Mouse (Mus musculus) embryonic facial prominence, embryonic 11.5 days (tissue): Measurements from ENCODE around the gene Prkag1. TPM values are rescaled to one million over a fixed set of nuclear protein-coding genes. Genes with fewer than 3 reads are reported as not detected.

Source experiments
- ATAC-seq: fragments of 200-750 bp; cut with Nextera tagmentation; replicated peaks from 2 replicates; pipeline ENCODE4 v1.8.0; 2017; ENCODE audit warnings: low read depth; ENCODE audit not compliant: insufficient number of reproducible peaks, low FRiP score, low TSS enrichment
- DNase-seq: peaks from one replicate; pipeline ENCODE4 v3.0.0-alpha.2; 2015; ENCODE audit warnings: low spot score
- H3K27ac ChIP-seq: fragments of 300-500 bp; sonication (generic); replicated peaks from 2 replicates; pipeline ENCODE4 v1.5.1; 2014; ENCODE audit warnings: mild to moderate bottlenecking, low read depth, low read length, control low read depth
- H3K27me3 ChIP-seq: fragments of 300-500 bp; sonication (generic); 2 replicates; pipeline ENCODE4 v1.6.1; 2014; ENCODE audit warnings: mild to moderate bottlenecking, low read length, moderate library complexity, mixed read lengths; ENCODE audit not compliant: control insufficient read depth, insufficient read depth
- H3K36me3 ChIP-seq: fragments of 300-500 bp; sonication (generic); replicated peaks from 2 replicates; pipeline ENCODE4 v1.6.1; 2014; ENCODE audit warnings: low read depth, mild to moderate bottlenecking, low read length, moderate library complexity, mixed read lengths; ENCODE audit not compliant: control insufficient read depth, insufficient read depth
- H3K4me1 ChIP-seq: fragments of 300-500 bp; sonication (generic); 2 replicates; pipeline ENCODE4 v1.6.1; 2014; ENCODE audit warnings: low read length, mixed read lengths; ENCODE audit not compliant: control insufficient read depth, insufficient read depth
- H3K4me2 ChIP-seq: fragments of 300-500 bp; sonication (generic); 2 replicates; pipeline ENCODE4 v1.6.1; 2014; ENCODE audit warnings: low read depth, mild to moderate bottlenecking, control low read depth, low read length, moderate library complexity
- H3K4me3 ChIP-seq: fragments of 300-500 bp; sonication (generic); 2 replicates; pipeline ENCODE4 v1.5.1; 2014; ENCODE audit warnings: low read depth, low read length, control low read depth
- H3K9ac ChIP-seq: fragments of 300-500 bp; sonication (generic); replicated peaks from 2 replicates; pipeline ENCODE4 v1.6.1; 2014; ENCODE audit warnings: mild to moderate bottlenecking, control low read depth, low read length
- H3K9me3 ChIP-seq: fragments of 300-500 bp; sonication (generic); replicated peaks from 2 replicates; pipeline ENCODE4 v1.6.1; 2016; ENCODE audit warnings: mild to moderate bottlenecking, low read length, inconsistent platforms, mixed read lengths; ENCODE audit not compliant: control insufficient read depth
- WGBS: fragments of 180-500 bp; shearing (Covaris S2); extraction: QIAGEN DNeasy Blood & Tissue Kit; methylation state at CpG from one replicate; pipeline ENCODE4 v1.1.7; 2014; 5-methylcytosine and 5-hydroxymethylcytosine counted together
- polyA plus RNA-seq: library from polyadenylated mRNA; unstranded; fragments of >200 nt; fragmentation: Nextera tagmentation; extraction: Ambion mirVana; gene quantifications from 2 replicates; pipeline ENCODE4 v1.2.1, GENCODE M21; 2014

Prkag1 gene
- polyA plus RNA-seq, 1 experiment from 2014 or later = 69.8 TPM

DNA sequence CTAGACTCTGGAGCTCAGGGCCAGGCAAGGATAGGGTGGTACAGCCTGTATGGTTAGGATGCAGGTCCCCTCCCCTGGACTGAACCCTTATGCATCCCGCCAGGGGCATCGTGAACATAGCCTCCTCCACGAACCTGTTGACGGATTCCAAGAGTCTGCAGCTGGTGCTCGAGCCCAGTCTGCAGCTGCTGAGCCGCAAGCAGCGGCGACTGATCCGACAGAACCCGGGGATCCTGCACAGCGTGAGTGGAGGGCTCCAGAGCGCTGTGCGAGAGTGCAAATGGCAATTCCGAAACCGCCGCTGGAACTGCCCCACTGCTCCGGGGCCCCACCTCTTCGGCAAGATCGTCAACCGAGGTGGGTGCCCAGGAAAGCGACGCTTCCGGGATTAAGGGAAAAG, 40.6 kb downstream of the Prkag1 start:
- DNase-seq (peak; percentile 2), ATAC-seq (no peak)
- Histone ChIP-seq H3K4me2 (peak overlapping the region; percentile 10), H3K9ac (no peak overlapping the region), H3K27ac (no peak overlapping the region), H3K36me3 (no peaks in the 10 kb centered on the region), H3K4me1 (no peaks in the 10 kb centered on the region; the same call in 1 of the 2 replicates), H3K27me3 (peaks cover 81% of the 10 kb centered on the region), H3K4me3 (no peak overlapping the region), H3K9me3 (no peaks in the 10 kb centered on the region; the same call in 1 of the 2 replicates)
- WGBS = under 1% methylated on average over 23 of the region's 23 CpGs

DNA sequence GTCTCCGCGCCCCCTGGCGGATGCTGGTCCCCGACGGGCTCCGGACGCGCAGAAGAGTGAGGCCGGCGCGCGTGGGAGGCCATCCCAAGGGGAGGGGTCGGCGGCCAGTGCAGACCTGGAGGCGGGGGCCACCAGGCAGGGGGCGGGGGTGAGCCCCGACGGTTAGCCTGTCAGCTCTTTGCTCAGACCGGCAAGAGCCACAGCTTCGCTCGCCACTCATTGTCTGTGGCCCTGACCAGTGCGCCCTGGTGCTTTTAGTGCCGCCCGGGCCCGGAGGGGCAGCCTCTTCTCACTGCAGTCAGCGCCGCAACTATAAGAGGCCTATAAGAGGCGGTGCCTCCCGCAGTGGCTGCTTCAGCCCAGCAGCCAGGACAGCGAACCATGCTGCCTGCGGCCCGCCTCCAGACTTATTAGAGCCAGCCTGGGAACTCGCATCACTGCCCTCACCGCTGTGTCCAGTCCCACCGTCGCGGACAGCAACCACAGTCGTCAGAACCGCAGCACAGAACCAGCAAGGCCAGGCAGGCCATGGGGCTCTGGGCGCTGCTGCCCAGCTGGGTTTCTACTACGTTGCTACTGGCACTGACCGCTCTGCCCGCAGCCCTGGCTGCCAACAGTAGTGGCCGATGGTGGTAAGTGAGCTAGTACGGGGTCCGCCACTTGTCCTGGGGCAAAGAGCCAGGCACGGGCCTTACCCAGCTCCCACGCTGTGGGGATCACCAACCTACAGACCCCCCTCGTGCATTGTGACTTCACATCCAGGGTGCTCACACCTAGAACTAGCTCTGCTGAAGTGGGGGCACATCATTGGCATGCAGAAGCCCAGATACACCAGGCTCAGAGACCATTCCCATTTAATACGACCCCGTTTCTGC, 41.4 kb downstream of the Prkag1 start, which contains the start of gene Wnt1:
TSS of gene Wnt1 (plus strand) at position 197 of the 875 bp plus-strand sequence.
- DNase-seq (peak; percentile 66), ATAC-seq (no peak)
- Histone ChIP-seq H3K4me2 (no peak within 1 kb of the TSS; the same call in 1 of the 2 replicates), H3K36me3 (no peaks in the 10 kb centered on the region), H3K9ac (no peak within 1 kb of the TSS), H3K9me3 (no peaks in the 10 kb centered on the region; the same call in 1 of the 2 replicates), H3K4me3 (no peak within 1 kb of the TSS), H3K4me1 (no peaks in the 10 kb centered on the region; the same call in 1 of the 2 replicates), H3K27me3 (peaks cover 73% of the 10 kb centered on the region), H3K27ac (no peak within 1 kb of the TSS)
- WGBS = 2% methylated on average over 47 of the region's 51 CpGs

DNA sequence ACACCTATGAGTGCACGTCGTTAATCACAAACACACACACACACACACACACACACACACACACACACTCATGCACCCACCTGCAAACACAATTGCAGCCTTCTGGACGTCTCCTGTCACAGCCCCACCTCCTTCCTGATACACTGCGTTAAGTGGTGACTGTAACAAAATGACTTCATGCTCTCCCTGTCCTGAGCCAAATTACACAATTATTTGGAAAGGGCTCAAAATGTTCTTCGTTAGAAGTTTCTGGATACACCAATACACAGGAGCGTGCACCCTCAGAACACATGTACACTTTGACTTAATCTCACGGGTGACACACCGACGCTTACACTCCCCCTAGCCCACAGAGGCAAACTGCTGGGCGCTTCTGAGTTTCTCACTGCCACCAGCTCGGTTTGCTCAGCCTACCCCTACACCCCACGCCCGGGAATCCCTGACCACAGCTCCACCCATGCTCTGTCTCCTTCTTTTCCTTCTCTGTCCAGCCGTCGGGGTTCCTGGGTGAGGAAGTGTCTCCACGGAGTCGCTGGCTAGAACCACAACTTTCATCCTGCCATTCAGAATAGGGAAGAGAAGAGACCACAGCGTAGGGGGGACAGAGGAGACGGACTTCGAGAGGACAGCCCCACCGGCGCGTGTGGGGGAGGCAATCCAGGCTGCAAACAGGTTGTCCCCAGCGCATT, 42.2 kb downstream of the Prkag1 start:
- no peaks in the 10 kb centered on the region for H3K36me3 ChIP-seq
- H3K4me3 ChIP-seq = no peak overlapping the region
- no peak for DNase-seq
- no peak overlapping the region for H3K27ac ChIP-seq
- ATAC-seq = no peak
- WGBS = 11% methylated on average over 24 of the region's 24 CpGs
- no peaks in the 10 kb centered on the region; the same call in 1 of the 2 replicates for H3K4me1 ChIP-seq
- no peak overlapping the region for H3K9ac ChIP-seq
- H3K4me2 ChIP-seq = no peak overlapping the region
- H3K9me3 ChIP-seq = no peaks in the 10 kb centered on the region; the same call in 1 of the 2 replicates
- H3K27me3 ChIP-seq = peaks cover 65% of the 10 kb centered on the region

DNA sequence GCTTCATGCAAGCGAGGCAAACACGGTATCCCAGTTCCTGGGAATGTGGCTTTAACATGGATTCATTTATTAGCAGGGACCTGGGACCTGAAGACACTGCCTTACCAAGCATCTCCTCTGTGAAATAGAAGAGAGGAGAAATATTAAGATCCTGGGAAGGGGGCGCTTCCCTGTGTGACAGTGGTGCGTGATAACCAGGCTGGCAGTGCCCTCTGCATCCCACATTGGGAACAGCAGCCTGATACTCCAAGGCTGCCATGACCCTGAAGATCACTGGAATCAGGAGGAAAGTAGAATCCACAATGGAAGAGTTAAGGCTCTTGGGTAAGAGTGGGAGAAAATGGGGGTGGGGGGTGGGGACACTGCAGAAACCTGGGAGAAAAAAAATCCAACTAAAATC, 43.4 kb downstream of the Prkag1 start:
- ATAC-seq (no peak), DNase-seq (peak; percentile 47)
- WGBS = 38% methylated on average over 4 of the region's 4 CpGs
- no peak overlapping the region for H3K4me2 ChIP-seq
- no peak overlapping the region for H3K4me3 ChIP-seq
- no peaks in the 10 kb centered on the region for H3K36me3 ChIP-seq
- no peak overlapping the region for H3K27ac ChIP-seq
- no peaks in the 10 kb centered on the region for H3K9me3 ChIP-seq
- peaks cover 53% of the 10 kb centered on the region for H3K27me3 ChIP-seq
- H3K9ac ChIP-seq = no peak overlapping the region
- no peaks in the 10 kb centered on the region; the same call in 1 of the 2 replicates for H3K4me1 ChIP-seq

DNA sequence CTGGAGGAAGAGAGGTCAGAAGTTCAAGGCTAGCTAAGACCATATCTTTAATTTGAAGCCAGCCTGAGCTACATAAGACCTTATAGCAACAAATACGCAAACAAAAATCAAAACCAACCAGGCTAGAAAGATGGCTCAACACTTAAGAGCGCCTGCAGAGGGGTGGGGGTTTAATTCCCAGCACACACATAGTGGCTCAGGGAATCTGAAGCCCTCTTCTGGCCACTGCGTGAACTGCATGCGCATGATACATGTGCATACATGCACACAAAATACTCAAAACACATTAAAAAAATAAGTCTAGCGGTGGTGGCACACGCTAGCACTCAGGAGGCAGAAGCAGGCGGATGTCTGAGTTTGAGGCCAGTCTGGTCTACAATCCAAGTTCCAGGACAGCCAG, 45.6 kb downstream of the Prkag1 start:
- H3K4me1 ChIP-seq = no peaks in the 10 kb centered on the region
- DNase-seq = peak; percentile 65
- ATAC-seq = no peak

DNA sequence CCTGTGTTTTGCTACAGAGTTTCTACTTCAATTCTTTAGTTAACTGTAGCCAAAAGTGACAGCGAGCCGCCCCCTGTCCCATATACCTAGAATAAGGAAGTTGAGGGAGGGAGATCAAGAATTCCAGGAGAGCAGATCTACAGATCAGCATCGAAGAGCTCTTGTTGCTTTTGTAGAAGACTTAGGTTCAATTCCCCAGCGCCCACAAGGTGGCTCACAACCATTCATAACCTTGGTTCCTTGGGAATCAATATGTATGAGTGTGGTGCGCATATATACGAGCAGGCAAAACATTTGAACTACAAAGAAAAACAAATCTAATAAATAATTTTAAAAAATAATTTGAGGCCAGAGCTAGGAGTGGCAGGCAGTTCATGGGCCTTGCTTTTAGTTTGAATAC, 50.2 kb downstream of the Prkag1 start:
- ATAC-seq = no peak
- no peak overlapping the region for H3K4me3 ChIP-seq
- H3K36me3 ChIP-seq = no peaks in the 10 kb centered on the region
- no peak overlapping the region for H3K9ac ChIP-seq
- no peaks in the 10 kb centered on the region for H3K9me3 ChIP-seq
- H3K27ac ChIP-seq = no peak overlapping the region
- peaks cover 55% of the 10 kb centered on the region for H3K27me3 ChIP-seq
- DNase-seq = no peak
- H3K4me1 ChIP-seq = peaks cover 11% of the 10 kb centered on the region; the same call in 1 of the 2 replicates
- 28% methylated on average over 6 of the region's 6 CpGs for WGBS
- no peak overlapping the region for H3K4me2 ChIP-seq

More for the DNA sequence above, 45.6 kb downstream of the Prkag1 start:
- no peak overlapping the region for H3K27ac ChIP-seq
- H3K9ac ChIP-seq = no peak overlapping the region
- peaks cover 40% of the 10 kb centered on the region for H3K27me3 ChIP-seq
- H3K4me3 ChIP-seq = no peak overlapping the region
- H3K36me3 ChIP-seq = no peaks in the 10 kb centered on the region
- WGBS = 33% methylated on average over 7 of the region's 7 CpGs
- H3K9me3 ChIP-seq = no peaks in the 10 kb centered on the region
- no peak overlapping the region for H3K4me2 ChIP-seq

DNA sequence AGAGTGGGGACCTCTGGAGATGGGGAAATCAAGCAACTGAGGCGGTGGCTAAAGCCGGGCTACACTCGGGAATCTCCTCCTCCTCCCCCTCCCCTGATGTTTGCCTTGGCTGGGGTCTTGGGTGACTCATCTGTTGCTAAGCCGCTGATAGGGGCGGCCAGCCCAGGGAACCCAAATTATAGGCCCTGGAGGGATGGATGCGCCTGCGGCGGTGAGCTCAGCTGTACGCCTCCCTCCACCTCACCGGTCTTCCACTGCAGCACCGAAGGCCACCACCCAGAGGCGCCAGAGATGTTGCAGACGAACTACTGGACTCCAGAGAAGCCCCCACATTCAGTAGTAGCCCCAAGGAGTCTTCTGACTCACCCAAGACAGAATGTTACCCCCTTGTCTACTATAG, 50.7 kb downstream of the Prkag1 start:
- ATAC-seq = no peak
- H3K4me3 ChIP-seq = no peak overlapping the region

More for the DNA sequence above, 50.7 kb downstream of the Prkag1 start:
- Histone ChIP-seq H3K4me2 (no peak overlapping the region), H3K27me3 (peaks cover 61% of the 10 kb centered on the region), H3K27ac (no peak overlapping the region), H3K4me1 (peaks cover 11% of the 10 kb centered on the region; the same call in 1 of the 2 replicates), H3K9ac (no peak overlapping the region), H3K9me3 (no peaks in the 10 kb centered on the region), H3K36me3 (no peaks in the 10 kb centered on the region)
- DNase-seq = no peak
- 1% methylated on average over 13 of the region's 13 CpGs for WGBS
